Mouse (Mus musculus) CH12.LX (cell line): Measurements from ENCODE around the gene Ifrd2. TPM values are rescaled to one million over a fixed set of nuclear protein-coding genes. Genes with fewer than 3 reads are reported as not detected.

ENCODE experiments used
- DNase-seq: peaks from one replicate; pipeline ENCODE4 v3.0.0-alpha.2; 2013; ENCODE audit errors: extremely low read depth
- H3K27ac ChIP-seq: 2 replicates; pipeline ENCODE4 v1.5.1; 2012; ENCODE audit warnings: low read depth, mild to moderate bottlenecking, control low read depth, moderate library complexity; ENCODE audit not compliant: insufficient read depth
- H3K27me3 ChIP-seq: replicated peaks from 2 replicates; pipeline ENCODE3; 2012; ENCODE audit warnings: inconsistent platforms
- H3K36me3 ChIP-seq, 2 experiments: replicated peaks in 1 of 2; 2 replicates each; pipeline versions ENCODE3 to v1.6.1; 2012; ENCODE audit warnings: inconsistent platforms in 1 of 2, low read length in 1 of 2, mild to moderate bottlenecking in 1 of 2, mixed read lengths in 1 of 2, moderate library complexity in 1 of 2; ENCODE audit not compliant: control insufficient read depth in 1 of 2, insufficient read depth in 1 of 2
- H3K4me1 ChIP-seq, 2 experiments: 2 replicates each; pipeline ENCODE4 v1.6.1; 2012; ENCODE audit warnings: inconsistent platforms in 1 of 2, moderate library complexity in 1 of 2; ENCODE audit not compliant: insufficient read depth in 2 of 2, control insufficient read depth in 1 of 2
- H3K4me2 ChIP-seq: 2 replicates; pipeline ENCODE4 v1.6.1; 2012; ENCODE audit warnings: low read depth, mild to moderate bottlenecking, control low read depth; ENCODE audit not compliant: poor library complexity, insufficient read depth, severe bottlenecking
- H3K4me3 ChIP-seq, 3 experiments: fragments of 150-350 bp in 1 of 3; sonication (generic) in 1 of 3; replicated peaks in 1 of 3; 2 replicates each; pipeline versions ENCODE3 to v1.5.1; 2011 to 2012; ENCODE audit warnings: low read depth in 2 of 3, low read length in 2 of 3, mild to moderate bottlenecking in 2 of 3, moderate library complexity in 2 of 3, control low read depth in 1 of 3, improper control_type of control experiment in 1 of 3, inconsistent platforms in 1 of 3, mixed read lengths in 1 of 3; ENCODE audit not compliant: poor library complexity in 1 of 3
- H3K79me2 ChIP-seq: replicated peaks from 2 replicates; pipeline ENCODE4 v1.6.1; 2012; ENCODE audit warnings: mild to moderate bottlenecking, moderate library complexity; ENCODE audit not compliant: control insufficient read depth, poor library complexity, insufficient read depth, severe bottlenecking; ENCODE audit errors: extremely low read depth
- H3K9ac ChIP-seq: 2 replicates; pipeline ENCODE4 v1.6.1; 2012; ENCODE audit warnings: low read depth, mild to moderate bottlenecking, control low read depth, moderate library complexity; ENCODE audit not compliant: insufficient read depth
- H3K9me3 ChIP-seq: replicated peaks from 2 replicates; pipeline ENCODE3; 2012; ENCODE audit warnings: low read length, inconsistent platforms, mixed read lengths
- BHLHE40 ChIP-seq: IDR thresholded peaks from 2 replicates; pipeline ENCODE4 v1.6.1; 2011; ENCODE audit warnings: mild to moderate bottlenecking, low read depth, low read length, improper control_type of control experiment
- CTCF ChIP-seq, 2 experiments: IDR thresholded peaks in 1 of 2; conservative IDR thresholded peaks in 1 of 2; 2 replicates each; pipeline ENCODE4 v1.5.1; 2011 to 2012; ENCODE audit warnings: low read depth in 2 of 2, low read length in 2 of 2, improper control_type of control experiment in 1 of 2, inconsistent platforms in 1 of 2, mild to moderate bottlenecking in 1 of 2, moderate library complexity in 1 of 2
- E2F4 ChIP-seq: IDR thresholded peaks from 2 replicates; pipeline ENCODE4 v1.6.1; 2011; ENCODE audit warnings: low read depth, low read length, improper control_type of control experiment; ENCODE audit not compliant: insufficient replicate concordance
- ELF1 ChIP-seq: IDR thresholded peaks from 2 replicates; pipeline ENCODE4 v1.6.1; 2014; ENCODE audit warnings: low read depth, mild to moderate bottlenecking, inconsistent platforms, low read length, improper control_type of control experiment
- EP300 ChIP-seq: IDR thresholded peaks from 2 replicates; pipeline ENCODE4 v1.6.1; 2011; ENCODE audit warnings: low read length, improper control_type of control experiment
- GABPA ChIP-seq: IDR thresholded peaks from 2 replicates; pipeline ENCODE4 v1.6.1; 2012; ENCODE audit warnings: low read depth, low read length, improper control_type of control experiment, inconsistent platforms; ENCODE audit not compliant: insufficient replicate concordance
- HCFC1 ChIP-seq: IDR thresholded peaks from 2 replicates; pipeline ENCODE4 v1.6.1; 2012; ENCODE audit warnings: low read depth, mild to moderate bottlenecking, inconsistent platforms, low read length, improper control_type of control experiment
- IRF4 ChIP-seq: IDR thresholded peaks from 2 replicates; pipeline ENCODE4 v1.6.1; 2014; ENCODE audit warnings: low read depth, mild to moderate bottlenecking, inconsistent platforms, low read length, improper control_type of control experiment
- JUN ChIP-seq: IDR thresholded peaks from 2 replicates; pipeline ENCODE4 v1.6.1; 2011; ENCODE audit warnings: low read depth, mild to moderate bottlenecking, low read length, improper control_type of control experiment, moderate library complexity; ENCODE audit not compliant: insufficient read depth
- JUND ChIP-seq: conservative IDR thresholded peaks from 2 replicates; pipeline ENCODE4 v1.6.1; 2011; ENCODE audit warnings: low read depth, low read length, improper control_type of control experiment
- KAT2A ChIP-seq: IDR thresholded peaks from 2 replicates; pipeline ENCODE4 v1.6.1; 2012; ENCODE audit warnings: low read length, improper control_type of control experiment, inconsistent platforms; ENCODE audit not compliant: insufficient replicate concordance
- MAX ChIP-seq: IDR thresholded peaks from 2 replicates; pipeline ENCODE4 v1.6.1; 2011; ENCODE audit warnings: low read length, improper control_type of control experiment
- MAZ ChIP-seq: IDR thresholded peaks from 2 replicates; pipeline ENCODE4 v1.6.1; 2012; ENCODE audit warnings: low read depth, mild to moderate bottlenecking, inconsistent platforms, low read length, improper control_type of control experiment, moderate library complexity
- MEF2A ChIP-seq: IDR thresholded peaks from 2 replicates; pipeline ENCODE4 v1.6.1; 2014; ENCODE audit warnings: low read depth, mild to moderate bottlenecking, inconsistent platforms, low read length, improper control_type of control experiment, borderline replicate concordance
- MXI1 ChIP-seq: IDR thresholded peaks from 2 replicates; pipeline ENCODE4 v1.6.1; 2011; ENCODE audit warnings: mild to moderate bottlenecking, low read depth, low read length, improper control_type of control experiment
- NELFE ChIP-seq: IDR thresholded peaks from 2 replicates; pipeline ENCODE4 v1.6.1; 2011; ENCODE audit warnings: low read depth, low read length, improper control_type of control experiment
- NRF1 ChIP-seq: IDR thresholded peaks from 2 replicates; pipeline ENCODE4 v1.6.1; 2014; ENCODE audit warnings: low read depth, mild to moderate bottlenecking, inconsistent platforms, low read length, improper control_type of control experiment, moderate library complexity
- PAX5 ChIP-seq: IDR thresholded peaks from 2 replicates; pipeline ENCODE4 v1.6.1; 2012; ENCODE audit warnings: low read length, inconsistent platforms, mixed read lengths
- POLR2A ChIP-seq: IDR thresholded peaks from 2 replicates; pipeline ENCODE4 v1.6.1; 2011; ENCODE audit warnings: low read depth, mild to moderate bottlenecking, improper control_type of control experiment, low read length
- POLR2AphosphoS2 ChIP-seq: IDR thresholded peaks from 2 replicates; pipeline ENCODE4 v1.6.1; 2011; ENCODE audit warnings: low read depth, low read length, improper control_type of control experiment
- UBTF ChIP-seq: IDR thresholded peaks from 2 replicates; pipeline ENCODE4 v1.6.1; 2012; ENCODE audit warnings: low read depth, mild to moderate bottlenecking, inconsistent platforms, low read length, improper control_type of control experiment, moderate library complexity
- USF1 ChIP-seq: IDR thresholded peaks from 2 replicates; pipeline ENCODE4 v1.6.1; 2014; ENCODE audit warnings: low read depth, mild to moderate bottlenecking, inconsistent platforms, low read length, improper control_type of control experiment
- ZC3H11A ChIP-seq: IDR thresholded peaks from 2 replicates; pipeline ENCODE4 v1.6.1; 2012; ENCODE audit warnings: low read depth, mild to moderate bottlenecking, inconsistent platforms, low read length, improper control_type of control experiment
- ZMIZ1 ChIP-seq: IDR thresholded peaks from 2 replicates; pipeline ENCODE4 v1.6.1; 2012; ENCODE audit warnings: low read depth, mild to moderate bottlenecking, inconsistent platforms, low read length, improper control_type of control experiment
- dilution Hi-C: fragments of 300-500 bp; cut with MboI; formaldehyde crosslinking; loops from 2 replicates; pipeline ENCODE4 v1.14.3; 2020; ENCODE audit warnings: low sequenced_read_pairs; ENCODE audit not compliant: extremely low pct_unique_long_range_greater_than_20kb, extremely low pct_ligation_motif_present
- in situ Hi-C: fragments of 300-500 bp; cut with MboI; formaldehyde crosslinking; loops from 3 replicates; pipeline ENCODE4 v1.14.3; 2019; ENCODE audit warnings: low sequenced_read_pairs, low pct_ligation_motif_present, low pct_unique_long_range_greater_than_20kb, mixed read lengths
- polyA plus RNA-seq: library from polyadenylated mRNA; unstranded; fragments of >175 nt; gene quantifications from 2 replicates; pipeline ENCODE4 v1.2.1, GENCODE M21; 2012; ENCODE audit warnings: low read depth; ENCODE audit not compliant: insufficient read length
- total RNA-seq, 2 experiments: library from RNA; depleted of rRNA; stranded (reverse); fragments of 300-350 nt in 1 of 2; fragments of >200 nt in 1 of 2; gene quantifications; 2 replicates each; pipeline ENCODE4 v1.2.3; 2012 to 2014

The Ifrd2 gene
- total and polyA plus RNA-seq, 3 experiments = 62.8 to 143 (median 91.3) TPM

GRCm38 (mm10) chr9:107566855-107567254, 20.6 kb upstream of the Ifrd2 start:
- Histone ChIP-seq H3K4me3 (no peak overlapping the region), H3K27me3 (no peaks in the 10 kb centered on the region), H3K36me3 (peaks cover 29 to 50% of the 10 kb centered on the region in 2 experiments), H3K4me1 (peaks cover 23 to 64% of the 10 kb centered on the region in 2 experiments), H3K4me2 (no peak overlapping the region), H3K79me2 (peaks cover 9% of the 10 kb centered on the region), H3K9me3 (no peaks in the 10 kb centered on the region), H3K27ac (no peak overlapping the region), H3K9ac (no peak overlapping the region)
- TF ChIP-seq BHLHE40 = no peak
- no peak for TF ChIP-seq NELFE
- no peak for TF ChIP-seq UBTF
- no peak for TF ChIP-seq E2F4
- no peak for TF ChIP-seq ZC3H11A
- no peak for TF ChIP-seq MEF2A
- TF ChIP-seq IRF4 = no peak
- TF ChIP-seq EP300 = no peak
- no peak for TF ChIP-seq USF1
- no peak for TF ChIP-seq KAT2A
- TF ChIP-seq NRF1 = no peak
- no peak for TF ChIP-seq ELF1
- TF ChIP-seq GABPA = no peak
- no peak for TF ChIP-seq HCFC1
- TF ChIP-seq MAX = no peak
- TF ChIP-seq JUN = no peak
- TF ChIP-seq CTCF (conservative IDR thresholded peaks at IDR 0.05 in 1 of 2, IDR thresholded peaks at IDR 0.05 in 1 of 2; ENCODE audit: low read depth in 2 of 2, low read length in 2 of 2) = no peak
- in situ Hi-C loops (no loop called here), dilution Hi-C loops (no loop called here)
- no peak for DNase-seq

GRCm38 (mm10) chr9:107567702-107568319, 19.6 kb upstream of the Ifrd2 start, which contains the start of gene Hyal2:
Gene Hyal2 (plus strand): TSS chr9:107567945.
- dilution Hi-C loops (no loop called here), in situ Hi-C loops (no loop called here)
- Histone ChIP-seq H3K27me3 (no peaks in the 10 kb centered on the region), H3K9me3 (no peaks in the 10 kb centered on the region), H3K36me3 (peaks cover 34 to 54% of the 10 kb centered on the region in 2 experiments), H3K4me3 (peak within 1 kb of the TSS; percentile 80 to 83 (median 80)), H3K9ac (peak within 1 kb of the TSS; percentile 79), H3K79me2 (peaks cover 9% of the 10 kb centered on the region)
- no peak for DNase-seq
- TF ChIP-seq JUND = no peak
- no peak for TF ChIP-seq NELFE
- TF ChIP-seq IRF4 = no peak
- TF ChIP-seq USF1 = no peak
- no peak for TF ChIP-seq MAZ
- TF ChIP-seq PAX5 = no peak
- TF ChIP-seq POLR2AphosphoS2 = no peak
- no peak for TF ChIP-seq ZMIZ1
- no peak for TF ChIP-seq MXI1
- TF ChIP-seq GABPA = no peak
- no peak for TF ChIP-seq KAT2A
- TF ChIP-seq MEF2A = no peak
- TF ChIP-seq E2F4 = no peak
- TF ChIP-seq POLR2A = no peak
- TF ChIP-seq, all 38 proteins: peak for 0
- Histone ChIP-seq H3K4me1 (peaks cover 23 to 54% of the 10 kb centered on the region in 2 experiments), H3K27ac (no peak within 1 kb of the TSS), H3K4me2 (peak within 1 kb of the TSS; percentile 65; the same call in 1 of the 2 replicates)
